Mouse (Mus musculus) olfactory bulb, adult 2 months (tissue): ENCODE measurements around the gene Nlrc5.

Source experiments
- CTCF ChIP-seq: fragments of 200-500 bp; IDR thresholded peaks from 2 replicates; pipeline ENCODE4 v1.5.1; 2012; ENCODE audit warnings: low read depth, mild to moderate bottlenecking, low read length, moderate library complexity; ENCODE audit not compliant: insufficient read depth
- POLR2A ChIP-seq: fragments of 200-500 bp; IDR thresholded peaks from 2 replicates; pipeline ENCODE4 v1.6.1; 2012; ENCODE audit warnings: mild to moderate bottlenecking, low read depth, low read length, moderate library complexity; ENCODE audit not compliant: insufficient read depth

DNA sequence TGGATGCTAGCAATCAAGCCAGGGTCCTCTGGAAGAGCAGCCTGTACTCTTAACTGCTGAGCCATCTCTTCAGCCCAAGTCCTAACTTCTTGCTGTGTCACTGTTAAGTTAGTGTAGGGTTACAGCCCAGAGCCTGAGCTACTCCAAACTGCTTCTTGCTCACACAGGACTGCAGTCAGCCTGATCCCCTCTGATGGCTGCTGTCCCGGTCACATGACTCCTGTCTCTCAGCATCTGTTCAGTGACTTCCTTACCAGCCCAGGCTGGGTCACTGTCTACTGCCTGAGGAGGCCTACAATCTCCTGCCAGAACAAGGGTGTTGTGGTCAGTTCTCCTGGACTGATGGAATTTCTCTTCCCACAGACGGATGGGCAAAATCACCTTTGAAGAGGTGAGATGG is 18.9 kb upstream of the Nlrc5 start:
- TF ChIP-seq POLR2A (no peak), CTCF (no peak)
